Mouse (Mus musculus) forebrain, embryonic 12.5 days (tissue): ENCODE measurements around the gene Moap1. TPM values are rescaled to one million over a fixed set of nuclear protein-coding genes. Genes with fewer than 3 reads are reported as not detected.

Source experiments
- ATAC-seq: fragments of 200-750 bp; cut with Nextera tagmentation; 2 replicates; pipeline ENCODE4 v1.8.0; 2017; ENCODE audit warnings: moderate TSS enrichment; ENCODE audit not compliant: low FRiP score
- H3K27ac ChIP-seq: fragments of 300-500 bp; sonication (generic); 2 replicates; pipeline ENCODE4 v1.5.1; 2016; ENCODE audit warnings: mild to moderate bottlenecking
- H3K27me3 ChIP-seq: fragments of 300-500 bp; sonication (generic); 2 replicates; pipeline ENCODE4 v1.6.1; 2016; ENCODE audit warnings: mild to moderate bottlenecking
- H3K36me3 ChIP-seq: fragments of 300-500 bp; sonication (generic); replicated peaks from 2 replicates; pipeline ENCODE4 v1.6.1; 2016; ENCODE audit warnings: mild to moderate bottlenecking
- H3K4me1 ChIP-seq: fragments of 300-500 bp; sonication (generic); 2 replicates; pipeline ENCODE4 v1.6.1; 2016
- H3K4me2 ChIP-seq: fragments of 300-500 bp; sonication (generic); 2 replicates; pipeline ENCODE4 v1.6.1; 2016; ENCODE audit warnings: mild to moderate bottlenecking, moderate library complexity
- H3K4me3 ChIP-seq: fragments of 300-500 bp; sonication (generic); replicated peaks from 2 replicates; pipeline ENCODE4 v1.5.1; 2016; ENCODE audit warnings: mild to moderate bottlenecking
- H3K9ac ChIP-seq: fragments of 300-500 bp; sonication (generic); 2 replicates; pipeline ENCODE4 v1.6.1; 2016; ENCODE audit warnings: mild to moderate bottlenecking
- H3K9me3 ChIP-seq: fragments of 300-500 bp; sonication (generic); 2 replicates; pipeline ENCODE4 v1.6.1; 2016
- WGBS: fragments of 180-500 bp; shearing (Covaris S2); methylation state at CpG from one replicate; pipeline ENCODE4 v1.1.7; 2016; 5-methylcytosine and 5-hydroxymethylcytosine counted together
- polyA plus RNA-seq: library from polyadenylated mRNA; unstranded; fragments of >200 nt; fragmentation: Nextera tagmentation; extraction: Ambion mirVana; gene quantifications from 2 replicates; pipeline ENCODE4 v1.2.1, GENCODE M21; 2016

Moap1 gene
- polyA plus RNA-seq, 1 experiment from 2014 or later, result 33.4 TPM

GRCm38 (mm10) chr12:102702356-102703110 lies 40.9 kb downstream of the Moap1 start:
- peak overlapping the region; percentile 71 for H3K27ac ChIP-seq
- no peak overlapping the region; the same call in 1 of the 2 replicates for H3K9ac ChIP-seq
- 0 out of 2 replicates have a peak, but pooled peaks cover 9% of the 10 kb centered on the region for H3K27me3 ChIP-seq
- H3K4me3 ChIP-seq, result peak overlapping the region; percentile 82
- no peak for ATAC-seq
- H3K4me1 ChIP-seq, result peaks cover 68% of the 10 kb centered on the region
- no peaks in the 10 kb centered on the region for H3K36me3 ChIP-seq
- H3K9me3 ChIP-seq, result no peaks in the 10 kb centered on the region
- WGBS, result 4% methylated on average over 15 of the region's 15 CpGs
- peak overlapping the region; percentile 91 for H3K4me2 ChIP-seq

- Histone ChIP-seq H3K9me3 (no peaks in the 10 kb centered on the region), H3K27ac (no peak overlapping the region), H3K27me3 (0 out of 2 replicates have a peak, but pooled peaks cover 4% of the 10 kb centered on the region), H3K4me3 (no peak overlapping the region), H3K36me3 (no peaks in the 10 kb centered on the region), H3K9ac (no peak overlapping the region), H3K4me2 (0 out of 2 replicates have a peak overlapping the region, but pooled peaks have one; percentile 91), H3K4me1 (peaks cover 76% of the 10 kb centered on the region)
- 92% methylated on average over 5 of the region's 5 CpGs for WGBS
- ATAC-seq, result no peak
Observed at GRCm38 (mm10) chr12:102701691-102702207, 41.7 kb downstream of the Moap1 start.

- H3K27me3 ChIP-seq, result no peaks in the 10 kb centered on the region
- no peak for ATAC-seq
- H3K27ac ChIP-seq, result no peak overlapping the region
- H3K4me1 ChIP-seq, result peaks cover 80% of the 10 kb centered on the region
- H3K4me3 ChIP-seq, result no peak overlapping the region
- no peaks in the 10 kb centered on the region for H3K36me3 ChIP-seq
- H3K9ac ChIP-seq, result no peak overlapping the region
- 50% methylated on average over 12 of the region's 12 CpGs for WGBS
- no peak overlapping the region for H3K4me2 ChIP-seq
- H3K9me3 ChIP-seq, result no peaks in the 10 kb centered on the region
Observed at GRCm38 (mm10) chr12:102700453-102700852, 43.0 kb downstream of the Moap1 start.

- no peaks in the 10 kb centered on the region for H3K9me3 ChIP-seq
- H3K9ac ChIP-seq, result peak overlapping the region; percentile 26; the same call in 1 of the 2 replicates
Observed at GRCm38 (mm10) chr12:102699156-102699555, 44.3 kb downstream of the Moap1 start.

GRCm38 (mm10) chr12:102698089-102698684 lies 45.3 kb downstream of the Moap1 start:
- Histone ChIP-seq H3K9ac (peak overlapping the region; percentile 44), H3K9me3 (no peaks in the 10 kb centered on the region), H3K27me3 (no peaks in the 10 kb centered on the region), H3K36me3 (no peaks in the 10 kb centered on the region), H3K4me3 (no peak overlapping the region), H3K27ac (peak overlapping the region; percentile 88), H3K4me2 (peak overlapping the region; percentile 13), H3K4me1 (peaks cover 73% of the 10 kb centered on the region)
- peak; percentile 68 for ATAC-seq
- WGBS, result 0% methylated on average over 1 of the region's 1 CpGs

More at GRCm38 (mm10) chr12:102699156-102699555, 44.3 kb downstream of the Moap1 start:
- peak overlapping the region; percentile 88 for H3K27ac ChIP-seq
- H3K4me1 ChIP-seq, result peaks cover 83% of the 10 kb centered on the region
- no peaks in the 10 kb centered on the region for H3K36me3 ChIP-seq
- no peak overlapping the region for H3K4me3 ChIP-seq
- no peak for ATAC-seq
- H3K27me3 ChIP-seq, result no peaks in the 10 kb centered on the region
- H3K4me2 ChIP-seq, result no peak overlapping the region; the same call in 1 of the 2 replicates
- 21% methylated on average over 1 of the region's 1 CpGs for WGBS

- H3K4me1 ChIP-seq, result peaks cover 65% of the 10 kb centered on the region
- no peaks in the 10 kb centered on the region for H3K9me3 ChIP-seq
- peak overlapping the region; percentile 88 for H3K27ac ChIP-seq
- no peak overlapping the region for H3K4me3 ChIP-seq
- no peak for ATAC-seq
- no peaks in the 10 kb centered on the region for H3K36me3 ChIP-seq
- 82% methylated on average over 7 of the region's 7 CpGs for WGBS
- H3K27me3 ChIP-seq, result no peaks in the 10 kb centered on the region
- no peak overlapping the region for H3K4me2 ChIP-seq
- no peak overlapping the region for H3K9ac ChIP-seq
Observed at GRCm38 (mm10) chr12:102697381-102697780, 46.1 kb downstream of the Moap1 start.

- peaks cover 59% of the 10 kb centered on the region for H3K4me1 ChIP-seq
- WGBS, result 89% methylated on average over 14 of the region's 14 CpGs
Observed at GRCm38 (mm10) chr12:102696635-102697354, 46.7 kb downstream of the Moap1 start.

GRCm38 (mm10) chr12:102695369-102696239 lies 47.9 kb downstream of the Moap1 start:
- no peak overlapping the region for H3K27ac ChIP-seq
- H3K9me3 ChIP-seq, result no peaks in the 10 kb centered on the region
- H3K36me3 ChIP-seq, result no peaks in the 10 kb centered on the region
- 63% methylated on average over 18 of the region's 18 CpGs for WGBS
- H3K4me2 ChIP-seq, result no peak overlapping the region
- no peak overlapping the region for H3K4me3 ChIP-seq
- 0 out of 2 replicates have a peak overlapping the region, but pooled peaks have one; percentile 12 for H3K9ac ChIP-seq
- H3K27me3 ChIP-seq, result no peaks in the 10 kb centered on the region
- ATAC-seq, result no peak
- peaks cover 57% of the 10 kb centered on the region for H3K4me1 ChIP-seq

More at GRCm38 (mm10) chr12:102696635-102697354, 46.7 kb downstream of the Moap1 start:
- Histone ChIP-seq H3K4me2 (no peak overlapping the region), H3K4me3 (no peak overlapping the region), H3K27me3 (no peaks in the 10 kb centered on the region), H3K36me3 (no peaks in the 10 kb centered on the region), H3K9me3 (no peaks in the 10 kb centered on the region), H3K9ac (no peak overlapping the region), H3K27ac (peak overlapping the region; percentile 88; the same call in 1 of the 2 replicates)
- no peak for ATAC-seq

Other genes with a start within 250 kb of the Moap1 start
- gene Chga, start 188.7 kb downstream of the Moap1 start, polyA plus RNA-seq, result 38.4 and 41.2 TPM in 2 replicates
- 22.5 and 23.1 TPM in 2 replicates for gene Itpk1, start 38.7 kb downstream of the Moap1 start, polyA plus RNA-seq
- gene Tmem251, start 101 bp upstream of the Moap1 start, polyA plus RNA-seq, result 12.0 and 12.4 TPM in 2 replicates
- not detected in 2 replicates for gene Gm28051, start 14.1 kb upstream of the Moap1 start, polyA plus RNA-seq
- 48.4 and 49.3 TPM in 2 replicates for gene Gon7, start 14.1 kb upstream of the Moap1 start, polyA plus RNA-seq
- 59.2 and 61.7 TPM in 2 replicates for gene Ubr7, start 14.3 kb upstream of the Moap1 start, polyA plus RNA-seq
- gene Gm20604, start 15.0 kb upstream of the Moap1 start, polyA plus RNA-seq, result 31.5 and 32.4 TPM in 2 replicates
- 29.1 and 29.6 TPM in 2 replicates for gene Btbd7, start 134.8 kb upstream of the Moap1 start, polyA plus RNA-seq
- gene Cox8c, start 155.7 kb upstream of the Moap1 start, polyA plus RNA-seq, result not detected in 2 replicates
- 4.1 and 4.8 TPM in 2 replicates for gene Unc79, start 205.2 kb upstream of the Moap1 start, polyA plus RNA-seq